Comparison of ENCODE assay signal across 7 mouse cellular contexts in genomic region chr13:67108821-67109206, GRCm38 (mm10). TPM values are rescaled to one million over a fixed set of nuclear protein-coding genes. Genes with fewer than 3 reads are reported as not detected.
A peak's percentile ranks its signal among the peaks of the same experiment; 100 is the strongest.
DNase-seq lines count a peak whose midpoint lies in the region; ATAC-seq and TF ChIP-seq lines count a peak whose summit lies in the region.

No protein-coding gene starts in this region.

- peaks cover 6% of the 10 kb centered on the region; the same call in 1 of the 2 replicates for H3K4me1 ChIP-seq in lung, embryonic 14.5 days (ENCODE audit: insufficient read depth)
- peaks cover 6% of the 10 kb centered on the region for H3K4me1 ChIP-seq in embryonic facial prominence, embryonic 10.5 days
- no peaks in the 10 kb centered on the region; the same call in 1 of the 2 replicates for H3K4me1 ChIP-seq in forebrain, postnatal 0 days (ENCODE audit: insufficient read depth)
- peaks cover 6% of the 10 kb centered on the region; the same call in 1 of the 2 replicates for H3K4me1 ChIP-seq in liver, embryonic 11.5 days (replicated peaks; ENCODE audit: control insufficient read depth, insufficient read depth, low read length)

- H3K9me3 ChIP-seq in lung, embryonic 14.5 days (ENCODE audit: low read depth, low read length) = peaks cover 4% of the 10 kb centered on the region; the same call in 1 of the 2 replicates
- H3K9me3 ChIP-seq in embryonic facial prominence, embryonic 10.5 days = peaks cover 15% of the 10 kb centered on the region; the same call in 1 of the 2 replicates
- no peaks in the 10 kb centered on the region for H3K9me3 ChIP-seq in forebrain, postnatal 0 days (ENCODE audit: low read length)
- H3K9me3 ChIP-seq in liver, embryonic 11.5 days (ENCODE audit: control insufficient read depth, low read length) = peaks cover 2% of the 10 kb centered on the region; the same call in 1 of the 2 replicates

- H3K36me3 ChIP-seq in lung, embryonic 14.5 days (ENCODE audit: insufficient read depth) = peaks cover 4% of the 10 kb centered on the region; the same call in 1 of the 2 replicates
- H3K36me3 ChIP-seq in embryonic facial prominence, embryonic 10.5 days (replicated peaks) = peaks cover 11% of the 10 kb centered on the region
- H3K36me3 ChIP-seq in forebrain, postnatal 0 days (ENCODE audit: insufficient read depth) = no peaks in the 10 kb centered on the region
- peaks cover 11% of the 10 kb centered on the region for H3K36me3 ChIP-seq in liver, embryonic 11.5 days (ENCODE audit: control insufficient read depth, insufficient read depth, low read length)

- peak overlapping the region; percentile 53 for H3K4me3 ChIP-seq in lung, embryonic 14.5 days (ENCODE audit: low read depth, low read length)
- peak overlapping the region; percentile 75 for H3K4me3 ChIP-seq in embryonic facial prominence, embryonic 10.5 days
- H3K4me3 ChIP-seq in forebrain, postnatal 0 days (ENCODE audit: low read depth, low read length) = peak overlapping the region; percentile 63
- H3K4me3 ChIP-seq in liver, embryonic 11.5 days (ENCODE audit: low read depth, low read length) = peak overlapping the region; percentile 71

- TF ChIP-seq CTCF in lung, embryonic 14.5 days (IDR thresholded peaks at IDR 0.05; ENCODE audit: low read depth) = no peak
- no peak for TF ChIP-seq CTCF in forebrain, postnatal 0 days (IDR thresholded peaks at IDR 0.05; ENCODE audit: low read depth)

- peak overlapping the region; percentile 67 for H3K4me2 ChIP-seq in lung, embryonic 14.5 days
- H3K4me2 ChIP-seq in forebrain, postnatal 0 days (ENCODE audit: low read depth) = peak overlapping the region; percentile 83
- peak overlapping the region; percentile 59 for H3K4me2 ChIP-seq in liver, embryonic 11.5 days

- H3K27ac ChIP-seq in lung, embryonic 14.5 days (ENCODE audit: low read depth) = no peak overlapping the region
- peak overlapping the region; percentile 87 for H3K27ac ChIP-seq in embryonic facial prominence, embryonic 10.5 days (replicated peaks)
- H3K27ac ChIP-seq in forebrain, postnatal 0 days (ENCODE audit: low read depth, low read length) = no peak overlapping the region
- H3K27ac ChIP-seq in liver, embryonic 11.5 days (ENCODE audit: low read depth, low read length) = 0 out of 2 replicates have a peak overlapping the region, but pooled peaks have one; percentile 80

- H3K27me3 ChIP-seq in lung, embryonic 14.5 days (ENCODE audit: insufficient read depth, low read length) = no peaks in the 10 kb centered on the region
- no peaks in the 10 kb centered on the region for H3K27me3 ChIP-seq in embryonic facial prominence, embryonic 10.5 days (replicated peaks; ENCODE audit: low read depth, poor library complexity, severe bottlenecking)
- H3K27me3 ChIP-seq in forebrain, postnatal 0 days (ENCODE audit: insufficient read depth, low read length) = no peaks in the 10 kb centered on the region
- no peaks in the 10 kb centered on the region for H3K27me3 ChIP-seq in liver, embryonic 11.5 days (replicated peaks; ENCODE audit: control insufficient read depth, insufficient read depth, low read length)

- DNase-seq in lung, embryonic 14.5 days = no peak
- DNase-seq in lung, postnatal 10 days = no peak
- DNase-seq in embryonic facial prominence, embryonic 10.5 days (ENCODE audit: low spot score) = peak; percentile 66
- no peak for DNase-seq in forebrain, postnatal 0 days
- peak; percentile 62 for DNase-seq in liver, embryonic 11.5 days (ENCODE audit: low spot score)
- no peak for DNase-seq in urinary bladder, adult 2 months (ENCODE audit: low spot score)

- peak; percentile 47 for ATAC-seq in lung, embryonic 14.5 days (ENCODE audit: insufficient read depth)
- ATAC-seq in forebrain, postnatal 0 days = peak; percentile 75
- ATAC-seq in liver, embryonic 11.5 days (replicated peaks; ENCODE audit: low FRiP score) = peak; percentile 68
- ATAC-seq in neutrophil, adult 5-6 weeks (ENCODE audit: extremely low read depth, insufficient number of reproducible peaks, low FRiP score, poor library complexity, severe bottlenecking) = peak; percentile 63

- peak overlapping the region; percentile 30; the same call in 1 of the 2 replicates for H3K9ac ChIP-seq in lung, embryonic 14.5 days
- H3K9ac ChIP-seq in forebrain, postnatal 0 days = 0 out of 2 replicates have a peak overlapping the region, but pooled peaks have one; percentile 19
- peak overlapping the region; percentile 80 for H3K9ac ChIP-seq in liver, embryonic 11.5 days (ENCODE audit: low read depth, low read length)

- WGBS in lung, embryonic 14.5 days = 8% methylated on average over 9 of the region's 9 CpGs
- WGBS in embryonic facial prominence, embryonic 10.5 days = 7% methylated on average over 9 of the region's 9 CpGs
- 4% methylated on average over 9 of the region's 9 CpGs for WGBS in forebrain, postnatal 0 days
- 5% methylated on average over 9 of the region's 9 CpGs for WGBS in liver, embryonic 11.5 days

RNA-seq across cellular contexts. Expression of gene Gm28557, which starts 0.4 kb away (rescaled TPM):
- polyA plus RNA-seq in lung, embryonic 14.5 days (2014; fragmentation: Nextera tagmentation; extraction: Ambion mirVana) = 3.4 and 3.5 TPM in 2 replicates
- 2.7 and 3.2 TPM in 2 replicates for polyA plus RNA-seq in embryonic facial prominence, embryonic 10.5 days (2016; fragmentation: Nextera tagmentation; extraction: Ambion mirVana)
- 1.4 and 2.9 TPM in 2 replicates for total RNA-seq in forebrain, postnatal 0 days (2014; rRNA removed)
- 0.92 and 1.4 TPM in 2 replicates for polyA plus RNA-seq in forebrain, postnatal 0 days (2015; fragmentation: Nextera tagmentation; extraction: Ambion mirVana)
- 2.3 and 3.6 TPM in 2 replicates for polyA plus RNA-seq in liver, embryonic 11.5 days (2014; fragmentation: Nextera tagmentation; extraction: Ambion mirVana)
- 0.98 and 5.4 TPM in 2 replicates for total RNA-seq in neutrophil, adult 5-6 weeks (2017)
- 4.8 and 6.3 TPM in 2 replicates for polyA plus RNA-seq in urinary bladder, adult 2 months (2012; rRNA removed)

RNA-seq across cellular contexts. Expression of gene Rslcan18, which starts 7.2 kb away (rescaled TPM):
- 0.26 and 0.28 TPM in 2 replicates for polyA plus RNA-seq in lung, embryonic 14.5 days (2014; fragmentation: Nextera tagmentation; extraction: Ambion mirVana)
- 0.23 and 0.29 TPM in 2 replicates for polyA plus RNA-seq in embryonic facial prominence, embryonic 10.5 days (2016; fragmentation: Nextera tagmentation; extraction: Ambion mirVana)
- total RNA-seq in forebrain, postnatal 0 days (2014; rRNA removed) = not detected in 2 replicates
- 0.08 TPM in 1 of 2 replicates, not detected in the other for polyA plus RNA-seq in forebrain, postnatal 0 days (2015; fragmentation: Nextera tagmentation; extraction: Ambion mirVana)
- polyA plus RNA-seq in liver, embryonic 11.5 days (2014; fragmentation: Nextera tagmentation; extraction: Ambion mirVana) = 0.08 and 0.48 TPM in 2 replicates
- total RNA-seq in neutrophil, adult 5-6 weeks (2017) = 1.3 and 1.8 TPM in 2 replicates
- polyA plus RNA-seq in urinary bladder, adult 2 months (2012; rRNA removed) = 0.40 and 0.66 TPM in 2 replicates

RNA-seq across cellular contexts. Expression of gene Zfp708, which starts 11.0 kb away (rescaled TPM):
- 6.5 and 6.9 TPM in 2 replicates for polyA plus RNA-seq in lung, embryonic 14.5 days (2014; fragmentation: Nextera tagmentation; extraction: Ambion mirVana)
- polyA plus RNA-seq in embryonic facial prominence, embryonic 10.5 days (2016; fragmentation: Nextera tagmentation; extraction: Ambion mirVana) = 6.0 and 6.3 TPM in 2 replicates
- 12.2 and 12.8 TPM in 2 replicates for total RNA-seq in forebrain, postnatal 0 days (2014; rRNA removed)
- 5.8 and 6.6 TPM in 2 replicates for polyA plus RNA-seq in forebrain, postnatal 0 days (2015; fragmentation: Nextera tagmentation; extraction: Ambion mirVana)
- polyA plus RNA-seq in liver, embryonic 11.5 days (2014; fragmentation: Nextera tagmentation; extraction: Ambion mirVana) = 2.7 and 4.1 TPM in 2 replicates
- 4.1 and 4.2 TPM in 2 replicates for total RNA-seq in neutrophil, adult 5-6 weeks (2017)
- 2.7 and 3.3 TPM in 2 replicates for polyA plus RNA-seq in urinary bladder, adult 2 months (2012; rRNA removed)

RNA-seq across cellular contexts. Expression of gene Zfp759, which starts 12.6 kb away (rescaled TPM):
- 2.1 and 2.6 TPM in 2 replicates for polyA plus RNA-seq in lung, embryonic 14.5 days (2014; fragmentation: Nextera tagmentation; extraction: Ambion mirVana)
- 1.7 and 2.6 TPM in 2 replicates for polyA plus RNA-seq in embryonic facial prominence, embryonic 10.5 days (2016; fragmentation: Nextera tagmentation; extraction: Ambion mirVana)
- 7.8 and 8.9 TPM in 2 replicates for total RNA-seq in forebrain, postnatal 0 days (2014; rRNA removed)
- polyA plus RNA-seq in forebrain, postnatal 0 days (2015; fragmentation: Nextera tagmentation; extraction: Ambion mirVana) = 1.5 and 2.6 TPM in 2 replicates
- polyA plus RNA-seq in liver, embryonic 11.5 days (2014; fragmentation: Nextera tagmentation; extraction: Ambion mirVana) = 1.3 and 1.8 TPM in 2 replicates
- 4.2 and 4.3 TPM in 2 replicates for total RNA-seq in neutrophil, adult 5-6 weeks (2017)
- polyA plus RNA-seq in urinary bladder, adult 2 months (2012; rRNA removed) = 2.0 and 2.5 TPM in 2 replicates

RNA-seq across cellular contexts. Expression of gene Zfp712, which starts 47.8 kb away (rescaled TPM):
- 3.6 and 4.3 TPM in 2 replicates for polyA plus RNA-seq in lung, embryonic 14.5 days (2014; fragmentation: Nextera tagmentation; extraction: Ambion mirVana)
- polyA plus RNA-seq in embryonic facial prominence, embryonic 10.5 days (2016; fragmentation: Nextera tagmentation; extraction: Ambion mirVana) = 3.4 and 3.6 TPM in 2 replicates
- 10.1 and 10.2 TPM in 2 replicates for total RNA-seq in forebrain, postnatal 0 days (2014; rRNA removed)
- 1.8 and 3.2 TPM in 2 replicates for polyA plus RNA-seq in forebrain, postnatal 0 days (2015; fragmentation: Nextera tagmentation; extraction: Ambion mirVana)
- 2.0 and 2.2 TPM in 2 replicates for polyA plus RNA-seq in liver, embryonic 11.5 days (2014; fragmentation: Nextera tagmentation; extraction: Ambion mirVana)
- total RNA-seq in neutrophil, adult 5-6 weeks (2017) = 8.8 and 11.2 TPM in 2 replicates
- polyA plus RNA-seq in urinary bladder, adult 2 months (2012; rRNA removed) = 1.4 and 1.5 TPM in 2 replicates

Comparison
In these comparisons a context has a peak if more than half of its experiments do, and no peak if none do; other contexts are left out.
1. DNase-seq: peak in embryonic facial prominence, embryonic 10.5 days (single experiment) and liver, embryonic 11.5 days (single experiment); none in lung, embryonic 14.5 days (single experiment), lung, postnatal 10 days (single experiment), forebrain, postnatal 0 days (single experiment) and urinary bladder, adult 2 months (single experiment).
2. H3K27ac ChIP-seq: peak in embryonic facial prominence, embryonic 10.5 days (single experiment) and liver, embryonic 11.5 days (single experiment); none in lung, embryonic 14.5 days (single experiment) and forebrain, postnatal 0 days (single experiment).
3. H3K9ac ChIP-seq: peak in every context shown above with its lines; median percentile 80 in liver, embryonic 11.5 days; 30 in lung, embryonic 14.5 days; 19 in forebrain, postnatal 0 days.
4. Peak in every context shown above with its lines, with median percentiles within 50 percentile points of each other: ATAC-seq, H3K4me2 ChIP-seq and H3K4me3 ChIP-seq.